Mouse (Mus musculus) bone marrow, adult 2 months (tissue): ENCODE data around the gene Rassf8.

Experiments
- CTCF ChIP-seq: fragments of 200-500 bp; IDR thresholded peaks from 2 replicates; pipeline ENCODE4 v1.5.1; 2011; ENCODE audit warnings: low read length, control low read depth; ENCODE audit not compliant: control insufficient read depth, insufficient read depth
- POLR2A ChIP-seq: fragments of 200-500 bp; IDR thresholded peaks from 2 replicates; pipeline ENCODE4 v1.6.1; 2011; ENCODE audit warnings: low read depth, mild to moderate bottlenecking, control low read depth, low read length, borderline replicate concordance; ENCODE audit not compliant: control insufficient read depth

GRCm38 (mm10) chr6:145714131-145714530 is 32.4 kb upstream of the Rassf8 start:
- no peak for TF ChIP-seq CTCF
- no peak for TF ChIP-seq POLR2A
